Mouse (Mus musculus) natural killer cell, adult 2 months (primary cell): Measurements from ENCODE around the gene Gpat2.

Experiments used
- DNase-seq, 2 experiments: peaks; one replicate each; pipeline ENCODE4 v3.0.0; 2022; ENCODE audit warnings: low spot score in 2 of 2

Gene Gpat2

DNA sequence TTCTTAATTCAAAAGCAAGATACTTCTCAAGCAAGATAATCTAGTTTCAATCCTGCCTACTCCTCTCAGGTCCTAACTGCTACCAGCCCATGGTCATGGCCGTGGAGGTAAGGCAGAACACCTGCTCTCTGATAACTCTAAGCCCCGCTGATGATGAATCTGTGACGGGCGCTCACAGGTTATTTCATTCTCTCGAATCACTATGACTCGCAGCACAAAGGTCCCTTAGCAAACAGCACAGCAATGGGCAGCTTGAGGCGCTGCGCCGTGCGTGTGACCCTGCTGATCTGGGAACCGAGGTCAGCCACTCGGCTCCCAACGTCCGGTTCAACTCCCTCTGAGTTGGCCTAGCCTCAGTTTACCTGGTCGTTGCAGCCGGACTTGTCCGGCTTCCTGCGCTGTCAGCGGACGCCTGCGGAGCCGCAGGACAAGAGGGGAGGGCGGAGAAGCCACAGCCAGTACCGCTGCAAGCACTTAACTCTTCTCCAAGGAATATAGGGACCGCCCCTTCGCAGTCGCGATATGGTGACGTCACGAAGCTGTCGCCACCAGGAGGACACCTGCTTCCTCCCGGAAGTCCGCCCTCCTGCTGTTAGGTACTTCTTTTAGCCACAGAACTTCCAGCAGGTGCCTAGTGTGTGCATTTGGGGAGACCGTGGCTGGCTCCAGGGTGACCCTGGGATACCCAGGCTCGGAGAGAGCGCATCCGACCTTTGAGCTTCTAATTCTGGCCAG, 19.2 kb downstream of the Gpat2 start, which contains the start of gene Fahd2a:
Gene Fahd2a, minus strand, starts transcription at position 511 of the 735 bp plus-strand sequence.
- peak; percentile 76 to 87 for DNase-seq

DNA sequence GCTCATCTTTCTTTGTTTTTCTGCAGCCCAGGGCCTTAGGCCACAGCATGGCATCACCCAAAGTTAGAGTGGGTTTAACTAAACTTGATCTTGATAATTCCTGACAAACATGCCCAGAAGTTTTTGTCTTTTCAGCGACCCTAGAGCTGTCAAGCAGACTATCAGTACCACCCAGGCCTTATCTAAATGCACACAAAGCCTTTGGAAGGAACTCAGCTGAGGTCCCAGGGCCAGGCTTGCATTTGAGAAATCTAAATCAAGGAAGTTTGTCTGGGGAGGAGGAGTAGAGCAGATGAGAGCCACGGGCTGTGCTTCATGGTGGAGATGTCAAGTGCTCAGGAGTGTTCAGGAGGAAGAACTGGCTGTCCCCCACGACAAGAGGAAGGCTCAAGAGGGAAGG, 21.8 kb downstream of the Gpat2 start:
- DNase-seq: no peak

DNA sequence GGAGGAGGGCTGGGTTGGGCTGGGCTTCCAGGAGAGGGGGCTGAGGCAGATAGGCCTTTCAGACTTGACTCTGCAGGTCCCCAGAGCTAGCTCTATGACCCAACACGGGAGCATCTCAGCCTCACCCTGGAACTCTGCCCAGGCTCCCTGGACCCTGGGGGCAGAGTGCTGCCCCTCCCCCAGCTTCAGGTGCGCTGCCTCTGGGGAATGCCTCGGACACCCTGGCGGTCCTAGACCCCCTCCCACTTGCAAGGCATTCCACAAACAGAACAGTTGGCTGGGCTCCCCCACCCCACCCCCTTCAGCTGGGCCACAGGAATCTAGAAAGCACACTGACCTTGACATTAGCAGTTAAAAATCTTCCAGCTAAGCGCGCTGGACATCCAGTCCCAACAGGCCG, 24.7 kb downstream of the Gpat2 start:
- no peak for DNase-seq

DNA sequence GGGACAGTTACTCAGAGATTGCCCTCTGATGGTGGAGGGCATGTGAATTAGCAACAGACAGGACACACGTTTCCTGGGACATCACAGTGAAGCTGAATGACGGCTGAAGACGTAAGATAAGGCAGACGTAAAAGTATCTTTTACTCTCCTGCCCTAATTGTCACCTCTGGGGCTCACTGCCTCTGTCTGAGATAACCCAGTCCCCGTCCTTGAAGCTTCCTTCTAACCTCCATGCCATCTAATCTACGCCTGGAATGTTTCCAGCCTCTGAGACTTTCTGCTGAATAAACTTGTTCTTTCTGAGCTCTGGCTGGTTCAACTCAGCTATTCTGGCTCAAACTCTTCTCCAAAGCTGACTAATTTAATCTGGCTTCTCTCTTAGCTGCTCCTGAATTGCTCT, 26.7 kb downstream of the Gpat2 start:
- no peak for DNase-seq

DNA sequence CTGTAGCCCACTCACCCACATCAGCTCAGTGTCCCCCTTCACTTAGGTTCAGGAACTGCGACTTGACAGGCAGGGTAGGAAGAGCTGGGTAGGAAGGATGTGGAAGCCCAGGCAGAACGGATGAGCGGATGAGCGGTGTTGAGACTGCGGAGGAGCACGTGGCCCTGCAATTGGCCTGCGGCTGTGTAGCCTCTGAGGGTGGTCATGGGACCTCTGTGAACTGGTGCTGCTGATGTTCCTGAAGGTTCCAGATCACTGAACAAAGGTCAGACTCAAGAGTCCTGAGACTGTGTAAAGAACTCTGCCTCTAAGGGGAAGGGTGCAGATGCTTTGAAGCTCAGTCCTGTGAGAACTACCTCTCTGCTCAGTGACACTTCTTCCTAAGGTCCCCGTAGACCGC, 28.1 kb downstream of the Gpat2 start:
- no peak for DNase-seq

DNA sequence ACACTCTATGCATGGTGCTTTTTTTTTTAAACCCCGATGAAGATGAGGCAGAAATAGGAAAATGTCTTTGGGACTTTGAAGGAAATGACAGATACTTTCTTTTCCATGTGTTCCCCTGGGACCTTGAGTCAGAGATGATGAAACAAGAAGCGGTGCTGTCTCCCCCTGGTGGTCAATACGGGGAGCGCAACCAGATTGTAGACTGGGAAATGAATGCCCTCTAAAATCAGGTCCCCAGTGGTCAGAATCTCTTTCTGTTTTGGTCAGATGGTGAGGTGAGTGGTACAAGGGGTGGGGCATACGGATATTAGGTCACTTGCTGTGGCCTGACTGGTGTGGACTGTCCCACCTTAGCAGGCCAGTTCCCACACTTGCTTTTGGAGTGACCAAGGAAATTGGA, 28.8 kb downstream of the Gpat2 start:
- peak; percentile 73 to 76 for DNase-seq

DNA sequence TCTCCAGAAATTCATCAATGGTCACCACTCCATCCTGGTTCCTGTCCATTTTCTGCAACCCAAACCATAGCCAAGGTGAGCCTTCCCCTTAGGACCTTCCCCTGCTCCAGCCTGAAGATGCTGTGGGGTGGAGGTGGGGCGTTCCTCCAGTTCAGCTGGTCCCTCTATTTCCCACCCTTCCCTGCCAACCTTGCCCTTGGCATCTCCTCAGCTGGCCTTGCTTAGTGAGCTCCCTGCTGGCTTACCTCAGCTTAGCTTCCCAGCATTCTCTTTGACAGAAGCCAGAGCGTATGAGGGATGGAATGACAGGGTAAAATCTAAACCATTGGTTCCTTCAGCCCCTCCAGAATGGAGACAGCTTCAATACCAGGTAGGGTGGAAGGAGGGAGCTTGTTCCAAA, 34.3 kb downstream of the Gpat2 start:
- no peak for DNase-seq

DNA sequence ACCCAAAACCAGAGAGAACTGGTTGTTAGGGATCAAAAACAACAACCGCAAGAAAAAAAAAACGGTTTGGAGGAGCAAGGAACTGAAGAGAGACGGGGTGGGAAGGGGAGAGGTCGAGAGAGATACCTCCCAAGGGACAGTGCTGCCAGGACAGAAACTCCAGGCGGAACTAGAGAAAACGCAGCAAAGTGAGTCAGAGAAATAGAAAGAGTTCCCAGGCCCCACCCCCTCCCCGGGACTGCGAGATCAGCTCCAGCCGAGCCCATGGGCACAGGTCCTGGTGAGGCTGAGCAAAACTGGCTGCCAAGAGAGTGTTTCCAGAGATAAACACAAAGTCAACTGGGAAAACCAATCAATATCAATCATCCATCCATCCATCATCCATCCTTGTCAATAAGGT, 36.4 kb downstream of the Gpat2 start:
- DNase-seq: no peak

DNA sequence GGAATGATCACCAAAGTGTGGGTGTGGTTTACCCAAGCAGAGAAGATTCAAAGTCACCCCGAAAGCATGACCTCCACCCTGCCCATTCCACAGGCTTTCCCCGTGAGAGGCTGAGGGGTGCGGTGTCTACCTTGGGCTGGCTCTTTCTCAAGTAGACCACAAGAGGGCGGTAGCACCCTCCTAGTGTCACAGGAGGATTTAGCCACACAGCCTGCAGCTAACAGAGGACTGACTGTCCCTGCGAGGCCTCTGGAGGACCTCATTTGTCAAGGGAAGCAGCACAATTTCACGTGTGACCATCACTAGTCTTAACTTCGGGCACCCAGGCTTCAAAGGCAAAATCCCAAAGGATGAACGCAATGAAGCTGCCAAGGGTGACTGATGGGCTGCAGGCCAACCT, 37.3 kb downstream of the Gpat2 start:
- DNase-seq: peak; percentile 52 to 57

DNA sequence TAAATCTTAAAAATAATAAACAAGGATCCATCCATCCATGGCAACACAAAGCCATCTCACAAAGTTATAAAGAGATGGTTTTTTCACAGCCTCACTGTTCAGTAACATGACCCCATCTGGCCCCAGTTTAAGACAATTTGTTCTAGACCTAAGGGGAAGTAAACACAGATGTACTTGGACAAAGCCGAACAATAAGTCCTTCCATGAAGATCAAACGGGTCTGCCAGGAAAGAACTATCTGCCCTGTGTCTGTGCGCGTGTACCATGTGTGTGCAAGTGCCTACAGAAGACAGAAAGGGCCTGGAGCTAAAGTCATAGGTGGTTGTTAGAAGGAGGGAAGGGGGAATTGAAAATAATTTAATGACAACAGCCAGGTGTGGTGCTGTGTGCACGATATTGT, 45.2 kb downstream of the Gpat2 start:
- no peak for DNase-seq

DNA sequence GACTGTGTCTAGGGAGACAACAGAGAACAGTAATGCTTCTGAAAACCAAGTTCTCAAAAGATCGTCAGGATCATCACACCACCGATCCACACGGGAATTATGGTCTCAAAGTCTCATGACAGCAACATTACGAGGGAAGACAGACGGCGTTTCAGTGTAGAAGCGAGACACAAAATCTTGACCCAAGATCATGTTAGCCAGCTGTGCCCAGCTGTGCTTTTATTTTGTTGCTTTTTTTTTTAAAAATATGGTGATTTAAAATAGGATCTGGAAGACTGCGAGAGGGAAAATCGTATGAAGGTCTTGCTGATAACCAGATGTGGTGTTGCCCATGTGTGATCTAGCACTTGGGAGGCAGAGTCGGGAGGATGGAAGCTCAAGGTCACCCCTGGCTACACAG, 45.7 kb downstream of the Gpat2 start:
- no peak for DNase-seq

DNA sequence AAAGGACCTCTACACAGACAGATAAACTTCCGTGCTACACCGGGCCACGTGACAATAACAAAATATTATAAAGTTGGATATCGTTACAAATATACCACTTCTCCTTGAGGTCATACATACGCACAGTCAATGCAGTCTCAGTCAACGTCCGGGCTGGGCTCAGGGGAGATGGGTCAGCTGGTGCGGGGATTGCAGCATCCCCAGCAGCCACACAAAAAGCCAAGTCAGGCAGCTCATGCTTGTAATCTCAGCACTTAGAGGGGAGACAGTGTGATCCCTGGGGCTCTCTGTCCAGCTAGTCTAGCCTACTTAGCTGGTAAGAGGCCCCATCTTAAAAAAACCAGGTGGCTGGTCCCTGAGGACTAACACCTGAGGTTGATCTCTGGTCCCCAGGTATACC, 46.3 kb downstream of the Gpat2 start:
- no peak for DNase-seq

DNA sequence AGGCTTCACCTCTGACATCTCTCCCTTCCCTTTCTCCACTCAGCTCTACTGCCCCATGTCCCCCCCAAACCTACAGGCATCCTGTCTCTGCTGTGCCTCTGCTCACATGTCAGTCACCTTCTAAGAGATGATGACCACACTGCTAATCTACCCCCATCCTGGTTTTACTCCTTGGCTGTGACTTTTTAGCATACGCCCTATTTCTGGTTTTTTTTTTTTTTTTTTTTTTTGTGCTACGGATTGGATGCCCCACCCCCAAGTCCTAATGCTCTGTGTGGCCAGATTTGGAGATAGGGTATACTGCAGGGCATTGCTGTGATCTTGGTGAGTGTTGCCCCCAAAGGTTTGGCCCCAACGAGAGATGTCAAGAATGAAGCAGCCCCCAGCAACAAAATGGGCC, 47.3 kb downstream of the Gpat2 start:
- DNase-seq: no peak

DNA sequence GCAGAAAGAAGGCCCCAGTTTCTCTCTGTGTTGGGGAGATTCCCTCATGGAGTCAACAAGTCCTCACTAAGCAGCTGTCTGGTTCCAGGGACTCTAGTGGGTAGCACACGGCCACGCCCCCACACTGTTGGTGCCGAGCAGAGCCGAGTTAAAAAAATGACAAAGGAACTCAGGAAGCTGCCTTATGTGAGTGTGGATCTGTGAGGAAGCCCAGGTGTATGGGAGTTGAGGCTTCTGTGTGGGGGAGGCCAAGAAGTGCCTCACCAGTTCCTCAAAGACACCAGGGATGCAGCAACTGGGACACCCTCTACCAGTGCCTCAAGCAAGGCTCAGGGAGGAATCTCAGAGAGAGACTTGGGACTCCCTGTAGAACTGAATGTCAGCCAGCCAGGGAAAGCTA, 54.2 kb downstream of the Gpat2 start:
- DNase-seq: no peak

DNA sequence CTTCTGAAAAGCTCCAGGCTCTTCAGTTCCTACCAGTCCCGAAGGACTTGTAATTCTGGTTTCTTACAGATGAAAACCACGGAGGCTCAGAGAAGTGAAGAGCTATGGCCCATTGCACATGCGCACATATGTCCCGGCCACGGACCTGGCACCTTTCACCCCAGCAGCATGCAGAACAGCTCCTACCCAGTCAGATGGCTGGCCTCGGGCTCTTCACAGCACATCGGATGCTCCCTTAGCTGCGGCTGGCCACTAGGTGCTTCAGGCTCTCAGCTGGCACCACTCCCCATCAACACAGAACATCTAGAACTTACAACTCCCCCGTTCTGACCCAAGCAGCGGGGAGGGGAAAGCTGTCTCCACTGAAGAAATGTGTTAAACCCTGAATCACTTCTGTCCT, 54.8 kb downstream of the Gpat2 start:
- no peak for DNase-seq

DNA sequence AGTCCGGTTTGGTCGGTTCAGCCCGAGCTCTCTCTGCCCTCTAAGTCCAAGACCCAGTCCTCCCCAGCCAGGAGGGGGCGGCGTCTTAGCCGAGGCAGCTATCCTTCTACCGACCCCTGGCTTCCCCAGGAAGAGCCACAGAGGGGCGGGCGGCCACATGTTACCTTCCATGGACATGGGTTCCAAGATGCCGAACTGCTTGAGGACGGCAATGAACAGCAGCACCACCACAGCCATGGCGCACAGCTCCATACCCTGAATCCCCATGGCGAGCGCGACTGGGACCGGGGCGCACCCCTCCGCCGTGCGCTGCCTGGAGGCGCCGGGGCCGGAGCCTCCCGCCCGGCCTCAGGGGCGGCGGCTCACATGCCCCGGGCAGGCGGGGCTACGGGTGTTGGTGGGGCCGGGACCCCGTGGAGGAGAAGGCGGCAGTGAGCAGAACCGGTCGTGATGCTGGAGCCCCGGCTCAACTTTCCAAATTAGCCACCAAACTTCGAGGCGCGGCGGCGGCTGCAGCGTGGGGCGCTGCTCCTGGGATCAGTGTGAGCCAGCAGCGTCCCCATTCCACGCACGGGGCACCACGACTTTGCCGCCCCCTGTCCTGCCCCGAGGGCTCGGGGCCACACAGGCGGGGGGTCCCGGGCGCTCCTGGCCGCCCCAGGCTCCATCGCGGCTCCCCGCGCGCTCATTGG, 57.0 kb downstream of the Gpat2 start:
- DNase-seq: no peak

DNA sequence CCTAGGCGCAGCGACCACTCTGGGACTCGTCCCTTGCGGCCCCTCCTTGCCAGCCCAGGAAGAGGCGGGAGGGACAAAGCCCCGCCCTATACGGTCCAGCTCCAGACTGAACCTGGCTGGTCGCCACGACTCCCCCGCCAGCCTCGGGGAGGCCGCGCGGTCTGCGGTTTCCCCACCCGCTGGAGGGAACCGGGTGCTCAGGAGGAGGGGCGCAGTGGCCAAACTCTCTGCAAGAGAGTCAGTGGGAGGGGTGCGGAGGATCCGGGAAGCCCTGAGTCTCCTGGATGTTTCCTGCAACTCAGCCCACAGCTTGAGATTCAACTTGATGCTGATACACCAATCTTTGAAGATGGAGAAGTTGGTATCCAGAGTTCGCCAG, 57.5 kb downstream of the Gpat2 start:
- DNase-seq: peak; percentile 21 to 35

DNA sequence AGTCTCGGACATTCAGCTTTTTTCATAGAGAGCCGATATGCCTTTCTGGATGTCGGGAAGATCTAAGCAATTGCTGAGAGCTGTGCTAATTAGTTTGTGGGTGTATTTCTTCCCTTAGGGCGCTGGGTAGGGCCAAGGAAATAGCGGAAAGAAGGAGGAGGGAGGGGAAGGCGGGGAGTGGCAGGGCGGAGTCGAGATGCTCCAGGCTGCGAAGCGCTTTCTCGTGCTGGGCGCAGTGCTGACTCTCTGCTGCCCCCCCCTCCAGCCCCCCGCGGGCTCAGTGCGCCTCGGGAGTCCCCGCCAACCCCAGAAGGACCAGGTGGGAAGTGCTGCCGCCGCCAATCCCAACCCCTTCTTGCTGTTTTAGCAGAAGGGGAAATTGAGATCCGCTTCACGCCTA, 58.0 kb downstream of the Gpat2 start:
- no peak for DNase-seq

DNA sequence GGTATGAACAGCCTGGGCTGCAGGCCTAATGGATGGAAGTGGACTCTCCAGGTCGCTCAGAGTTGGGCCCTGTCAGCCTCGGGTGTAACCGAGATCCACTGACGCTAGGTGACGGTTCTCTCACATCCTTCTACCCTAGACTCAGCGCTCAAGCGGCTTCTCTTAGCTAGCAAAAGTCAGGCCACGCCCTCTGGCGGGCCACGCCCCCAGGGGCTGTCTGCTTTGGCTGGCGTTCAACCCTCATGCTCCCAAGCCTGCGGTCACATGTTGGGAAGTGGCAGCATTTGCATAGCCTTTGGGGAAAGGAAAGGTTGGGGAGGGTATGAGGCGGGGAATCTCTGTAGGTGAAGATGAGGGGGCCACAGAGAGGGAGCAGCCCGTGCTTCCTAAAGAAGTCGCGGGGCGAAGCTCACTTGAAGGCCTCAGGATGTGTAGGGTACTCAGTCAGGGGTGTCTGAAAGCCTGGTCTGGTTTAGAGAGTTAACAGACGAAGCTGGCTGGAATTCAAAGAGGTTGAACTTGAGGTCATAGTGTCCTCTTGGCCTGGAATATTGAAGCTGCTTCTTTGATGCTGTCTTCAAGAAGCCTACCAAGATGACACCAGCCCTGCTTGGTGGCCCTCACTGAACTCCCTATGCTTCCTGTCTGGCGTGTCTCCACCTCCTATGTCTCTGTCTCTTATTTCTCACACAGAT, 59.6 kb downstream of the Gpat2 start:
- DNase-seq: peak; percentile 33 to 49
